Mouse (Mus musculus) embryonic facial prominence, embryonic 11.5 days (tissue): ENCODE measurements around the gene Gjc1. TPM values are rescaled to one million over a fixed set of nuclear protein-coding genes. Genes with fewer than 3 reads are reported as not detected.

ENCODE experiments used
- ATAC-seq: fragments of 200-750 bp; cut with Nextera tagmentation; replicated peaks from 2 replicates; pipeline ENCODE4 v1.8.0; 2017; ENCODE audit warnings: low read depth; ENCODE audit not compliant: insufficient number of reproducible peaks, low FRiP score, low TSS enrichment
- DNase-seq: peaks from one replicate; pipeline ENCODE4 v3.0.0-alpha.2; 2015; ENCODE audit warnings: low spot score
- H3K27ac ChIP-seq: fragments of 300-500 bp; sonication (generic); replicated peaks from 2 replicates; pipeline ENCODE4 v1.5.1; 2014; ENCODE audit warnings: mild to moderate bottlenecking, low read depth, low read length, control low read depth
- H3K27me3 ChIP-seq: fragments of 300-500 bp; sonication (generic); 2 replicates; pipeline ENCODE4 v1.6.1; 2014; ENCODE audit warnings: mild to moderate bottlenecking, low read length, moderate library complexity, mixed read lengths; ENCODE audit not compliant: control insufficient read depth, insufficient read depth
- H3K36me3 ChIP-seq: fragments of 300-500 bp; sonication (generic); replicated peaks from 2 replicates; pipeline ENCODE4 v1.6.1; 2014; ENCODE audit warnings: low read depth, mild to moderate bottlenecking, low read length, moderate library complexity, mixed read lengths; ENCODE audit not compliant: control insufficient read depth, insufficient read depth
- H3K4me1 ChIP-seq: fragments of 300-500 bp; sonication (generic); 2 replicates; pipeline ENCODE4 v1.6.1; 2014; ENCODE audit warnings: low read length, mixed read lengths; ENCODE audit not compliant: control insufficient read depth, insufficient read depth
- H3K4me2 ChIP-seq: fragments of 300-500 bp; sonication (generic); 2 replicates; pipeline ENCODE4 v1.6.1; 2014; ENCODE audit warnings: low read depth, mild to moderate bottlenecking, control low read depth, low read length, moderate library complexity
- H3K4me3 ChIP-seq: fragments of 300-500 bp; sonication (generic); 2 replicates; pipeline ENCODE4 v1.5.1; 2014; ENCODE audit warnings: low read depth, low read length, control low read depth
- H3K9ac ChIP-seq: fragments of 300-500 bp; sonication (generic); replicated peaks from 2 replicates; pipeline ENCODE4 v1.6.1; 2014; ENCODE audit warnings: mild to moderate bottlenecking, control low read depth, low read length
- H3K9me3 ChIP-seq: fragments of 300-500 bp; sonication (generic); replicated peaks from 2 replicates; pipeline ENCODE4 v1.6.1; 2016; ENCODE audit warnings: mild to moderate bottlenecking, low read length, inconsistent platforms, mixed read lengths; ENCODE audit not compliant: control insufficient read depth
- WGBS: fragments of 180-500 bp; shearing (Covaris S2); extraction: QIAGEN DNeasy Blood & Tissue Kit; methylation state at CpG from one replicate; pipeline ENCODE4 v1.1.7; 2014; 5-methylcytosine and 5-hydroxymethylcytosine counted together
- polyA plus RNA-seq: library from polyadenylated mRNA; unstranded; fragments of >200 nt; fragmentation: Nextera tagmentation; extraction: Ambion mirVana; gene quantifications from 2 replicates; pipeline ENCODE4 v1.2.1, GENCODE M21; 2014

The Gjc1 gene
- polyA plus RNA-seq, 1 experiment from 2014 or later, result 90.5 TPM

GRCm38 (mm10) chr11:102827097-102827496 is 7.6 kb upstream of the Gjc1 start:
- H3K4me3 ChIP-seq, result no peak overlapping the region
- no peak overlapping the region for H3K27ac ChIP-seq
- WGBS, result 49% methylated on average over 4 of the region's 4 CpGs
- no peaks in the 10 kb centered on the region for H3K4me1 ChIP-seq
- no peak overlapping the region for H3K9ac ChIP-seq
- ATAC-seq (no peak), DNase-seq (no peak)
- no peaks in the 10 kb centered on the region for H3K9me3 ChIP-seq
- no peaks in the 10 kb centered on the region for H3K36me3 ChIP-seq
- no peaks in the 10 kb centered on the region for H3K27me3 ChIP-seq
- no peak overlapping the region for H3K4me2 ChIP-seq

- 74% methylated on average over 2 of the region's 2 CpGs for WGBS
- ATAC-seq (no peak), DNase-seq (no peak)
- Histone ChIP-seq H3K27ac (no peak overlapping the region), H3K27me3 (no peaks in the 10 kb centered on the region), H3K36me3 (no peaks in the 10 kb centered on the region), H3K9me3 (no peaks in the 10 kb centered on the region), H3K9ac (no peak overlapping the region), H3K4me1 (no peaks in the 10 kb centered on the region), H3K4me3 (no peak overlapping the region), H3K4me2 (no peak overlapping the region)
These were observed 7.0 kb upstream of the Gjc1 start for GRCm38 (mm10) chr11:102826476-102826875.

- H3K4me3 ChIP-seq, result no peak overlapping the region
- H3K4me2 ChIP-seq, result no peak overlapping the region
- no peak overlapping the region for H3K27ac ChIP-seq
- no peaks in the 10 kb centered on the region for H3K9me3 ChIP-seq
- H3K27me3 ChIP-seq, result no peaks in the 10 kb centered on the region
- WGBS, result 48% methylated on average over 6 of the region's 6 CpGs
- ATAC-seq, result no peak
- DNase-seq, result peak; percentile 35
- H3K36me3 ChIP-seq, result no peaks in the 10 kb centered on the region
- no peaks in the 10 kb centered on the region; the same call in 1 of the 2 replicates for H3K4me1 ChIP-seq
- no peak overlapping the region for H3K9ac ChIP-seq
These were observed 1.7 kb upstream of the Gjc1 start for GRCm38 (mm10) chr11:102821231-102821630.

GRCm38 (mm10) chr11:102820432-102820831 is 932 bp upstream of the Gjc1 start:
- Histone ChIP-seq H3K4me1 (peaks cover 2% of the 10 kb centered on the region), H3K36me3 (no peaks in the 10 kb centered on the region), H3K27me3 (no peaks in the 10 kb centered on the region), H3K4me3 (no peak overlapping the region), H3K27ac (no peak overlapping the region), H3K9me3 (no peaks in the 10 kb centered on the region), H3K4me2 (no peak overlapping the region), H3K9ac (no peak overlapping the region)
- WGBS, result 5% methylated on average over 3 of the region's 3 CpGs
- ATAC-seq, result no peak
- no peak for DNase-seq

- peak overlapping the region; percentile 89 for H3K4me2 ChIP-seq
- peak overlapping the region; percentile 100 for H3K27ac ChIP-seq
- peak overlapping the region; percentile 82 for H3K4me3 ChIP-seq
- no peaks in the 10 kb centered on the region for H3K27me3 ChIP-seq
- H3K36me3 ChIP-seq, result no peaks in the 10 kb centered on the region
- H3K9me3 ChIP-seq, result no peaks in the 10 kb centered on the region
- H3K9ac ChIP-seq, result peak overlapping the region; percentile 98
- peak; percentile 53; the same call in 1 of the 2 replicates for ATAC-seq
- H3K4me1 ChIP-seq, result peaks cover 2% of the 10 kb centered on the region
- DNase-seq, result peak; percentile 34
- 4% methylated on average over 14 of the region's 14 CpGs for WGBS
These were observed 384 bp upstream of the Gjc1 start for GRCm38 (mm10) chr11:102819783-102820385.

- Histone ChIP-seq H3K4me3 (peak overlapping the region; percentile 82), H3K4me2 (peak overlapping the region; percentile 89), H3K9ac (peak overlapping the region; percentile 98), H3K4me1 (peaks cover 2% of the 10 kb centered on the region), H3K9me3 (no peaks in the 10 kb centered on the region), H3K27me3 (no peaks in the 10 kb centered on the region), H3K27ac (peak overlapping the region; percentile 100), H3K36me3 (no peaks in the 10 kb centered on the region)
- under 1% methylated on average over 55 of the region's 92 CpGs for WGBS
- DNase-seq, result peak; percentile 63
- ATAC-seq, result peak; percentile 10; the same call in 1 of the 2 replicates
These were observed 1.1 kb downstream of the Gjc1 start for GRCm38 (mm10) chr11:102818121-102819020.

GRCm38 (mm10) chr11:102814881-102815280 is 4.6 kb downstream of the Gjc1 start:
- ATAC-seq (no peak), DNase-seq (no peak)
- no peaks in the 10 kb centered on the region; the same call in 1 of the 2 replicates for H3K36me3 ChIP-seq
- H3K9me3 ChIP-seq, result no peaks in the 10 kb centered on the region
- no peak overlapping the region for H3K9ac ChIP-seq
- H3K4me2 ChIP-seq, result no peak overlapping the region
- no peak overlapping the region for H3K27ac ChIP-seq
- H3K4me1 ChIP-seq, result peaks cover 2% of the 10 kb centered on the region
- no peaks in the 10 kb centered on the region for H3K27me3 ChIP-seq
- H3K4me3 ChIP-seq, result no peak overlapping the region
